Mouse (Mus musculus) intestine, embryonic 15.5 days (tissue): ENCODE data around the gene 4930524J08Rik. TPM values are rescaled to one million over a fixed set of nuclear protein-coding genes. Genes with fewer than 3 reads are reported as not detected.

Experiments used
- ATAC-seq: fragments of 200-750 bp; cut with Nextera tagmentation; 2 replicates; pipeline ENCODE4 v1.8.0; 2017; ENCODE audit warnings: moderate TSS enrichment, moderate library complexity
- H3K27ac ChIP-seq: fragments of 300-500 bp; sonication (generic); 2 replicates; pipeline ENCODE4 v1.5.1; 2015; ENCODE audit warnings: mild to moderate bottlenecking, inconsistent platforms
- H3K27me3 ChIP-seq: fragments of 300-500 bp; sonication (generic); replicated peaks from 2 replicates; pipeline ENCODE4 v1.6.1; 2015; ENCODE audit warnings: inconsistent platforms
- H3K36me3 ChIP-seq: fragments of 300-500 bp; sonication (generic); 2 replicates; pipeline ENCODE4 v1.6.1; 2015; ENCODE audit warnings: inconsistent platforms
- H3K4me1 ChIP-seq: fragments of 300-500 bp; sonication (generic); replicated peaks from 2 replicates; pipeline ENCODE4 v1.6.1; 2015; ENCODE audit warnings: inconsistent platforms
- H3K4me2 ChIP-seq: fragments of 300-500 bp; sonication (generic); replicated peaks from 2 replicates; pipeline ENCODE4 v1.6.1; 2015; ENCODE audit warnings: mild to moderate bottlenecking, inconsistent platforms
- H3K4me3 ChIP-seq: fragments of 300-500 bp; sonication (generic); replicated peaks from 2 replicates; pipeline ENCODE4 v1.5.1; 2015; ENCODE audit warnings: inconsistent platforms
- H3K9ac ChIP-seq: fragments of 300-500 bp; sonication (generic); 2 replicates; pipeline ENCODE4 v1.6.1; 2015; ENCODE audit warnings: inconsistent platforms
- H3K9me3 ChIP-seq: fragments of 300-500 bp; sonication (generic); 2 replicates; pipeline ENCODE4 v1.6.1; 2016; ENCODE audit warnings: inconsistent platforms
- WGBS: fragments of 180-500 bp; shearing (Covaris S2); methylation state at CpG from one replicate; pipeline ENCODE4 v1.1.7; 2015; 5-methylcytosine and 5-hydroxymethylcytosine counted together
- polyA plus RNA-seq: library from polyadenylated mRNA; unstranded; fragments of >200 nt; fragmentation: Nextera tagmentation; extraction: Ambion mirVana; gene quantifications from 2 replicates; pipeline ENCODE4 v1.2.1, GENCODE M21; 2015

Gene 4930524J08Rik
- polyA plus RNA-seq, 1 experiment from 2014 or later: 0.93 TPM

GRCm38 (mm10) chr5:100006324-100007039 is 27.6 kb downstream of the 4930524J08Rik start:
- Histone ChIP-seq H3K27ac (peak overlapping the region; percentile 73), H3K9me3 (no peaks in the 10 kb centered on the region), H3K4me2 (0 out of 2 replicates have a peak overlapping the region, but pooled peaks have one; percentile 15), H3K4me1 (0 out of 2 replicates have a peak, but pooled peaks cover 4% of the 10 kb centered on the region), H3K4me3 (no peak overlapping the region), H3K27me3 (no peaks in the 10 kb centered on the region), H3K36me3 (no peaks in the 10 kb centered on the region), H3K9ac (no peak overlapping the region)
- 58% methylated on average over 4 of the region's 4 CpGs for WGBS
- peak; percentile 90 for ATAC-seq

DNA sequence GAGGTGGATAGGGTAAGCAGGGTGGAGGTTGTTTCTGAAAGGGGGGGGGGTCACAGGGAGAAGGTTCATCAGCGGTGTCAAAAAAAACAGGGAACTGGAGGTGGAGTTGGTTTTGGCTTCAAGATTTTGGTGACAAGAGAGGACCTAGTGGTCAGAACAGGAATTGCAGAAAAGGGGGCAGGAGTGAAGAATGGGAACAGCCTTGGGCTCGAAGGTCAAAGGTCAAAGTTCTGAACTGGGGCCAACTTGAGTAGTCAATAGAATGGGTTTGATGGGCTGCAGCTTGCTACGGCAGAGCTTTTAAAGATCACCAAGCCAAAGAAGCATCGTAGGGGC is 28.1 kb downstream of the 4930524J08Rik start:
- WGBS: 84% methylated on average over 4 of the region's 4 CpGs
- no peak overlapping the region for H3K4me2 ChIP-seq
- H3K4me1 ChIP-seq: 0 out of 2 replicates have a peak, but pooled peaks cover 4% of the 10 kb centered on the region
- ATAC-seq: no peak
- H3K36me3 ChIP-seq: no peaks in the 10 kb centered on the region
- H3K9me3 ChIP-seq: no peaks in the 10 kb centered on the region
- H3K9ac ChIP-seq: no peak overlapping the region
- no peaks in the 10 kb centered on the region for H3K27me3 ChIP-seq
- no peak overlapping the region for H3K27ac ChIP-seq
- no peak overlapping the region for H3K4me3 ChIP-seq

DNA sequence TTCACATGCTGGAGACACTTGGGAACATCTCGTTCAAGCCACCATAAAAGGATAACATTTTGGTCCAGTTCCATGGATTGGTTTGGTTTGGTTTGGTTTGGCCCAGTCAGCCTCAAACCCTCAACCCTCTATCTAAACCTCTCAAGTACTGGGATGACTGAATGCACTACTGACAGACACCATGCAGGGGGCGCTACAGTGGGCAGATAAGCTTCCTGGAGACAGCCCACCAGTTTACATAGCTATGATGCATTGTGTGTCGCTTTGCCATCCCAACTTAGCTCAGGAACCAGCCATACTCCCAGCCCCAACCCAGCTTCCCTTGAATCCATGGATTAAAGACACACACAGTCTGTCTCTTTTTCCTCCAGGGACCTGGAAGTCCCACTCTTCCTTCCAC is 29.6 kb downstream of the 4930524J08Rik start:
- 0 out of 2 replicates have a peak, but pooled peaks cover 4% of the 10 kb centered on the region for H3K4me1 ChIP-seq
- no peaks in the 10 kb centered on the region for H3K9me3 ChIP-seq
- H3K27ac ChIP-seq: no peak overlapping the region
- H3K36me3 ChIP-seq: no peaks in the 10 kb centered on the region
- no peak overlapping the region for H3K9ac ChIP-seq
- no peak overlapping the region for H3K4me3 ChIP-seq
- H3K4me2 ChIP-seq: no peak overlapping the region
- no peaks in the 10 kb centered on the region for H3K27me3 ChIP-seq
- no peak for ATAC-seq
- 58% methylated on average over 3 of the region's 3 CpGs for WGBS

GRCm38 (mm10) chr5:100012599-100012998 is 33.7 kb downstream of the 4930524J08Rik start:
- H3K4me3 ChIP-seq: no peak overlapping the region
- WGBS: 84% methylated on average over 9 of the region's 9 CpGs
- H3K36me3 ChIP-seq: no peaks in the 10 kb centered on the region
- ATAC-seq: no peak
- H3K27me3 ChIP-seq: no peaks in the 10 kb centered on the region
- no peak overlapping the region for H3K9ac ChIP-seq
- H3K4me1 ChIP-seq: no peaks in the 10 kb centered on the region
- H3K27ac ChIP-seq: no peak overlapping the region
- H3K4me2 ChIP-seq: no peak overlapping the region
- H3K9me3 ChIP-seq: no peaks in the 10 kb centered on the region

DNA sequence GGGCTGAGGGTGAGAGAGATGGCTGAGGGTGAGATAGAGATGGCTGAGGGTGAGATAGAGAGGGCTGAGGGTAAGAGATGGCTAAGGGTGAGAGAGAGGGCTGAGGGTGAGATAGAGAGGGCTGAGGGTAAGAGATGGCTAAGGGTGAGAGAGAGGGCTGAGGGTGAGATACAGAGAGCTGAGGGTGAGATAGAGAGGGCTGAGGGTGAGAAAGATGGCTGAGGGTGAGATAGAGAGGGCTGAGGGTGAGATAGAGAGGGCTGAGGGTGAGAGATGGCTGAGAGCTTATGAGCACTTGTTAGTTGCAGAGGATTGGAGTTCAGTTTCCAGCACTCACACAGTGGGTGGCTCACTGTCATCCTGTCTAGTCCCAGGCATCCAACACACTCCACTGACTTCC is 41.2 kb downstream of the 4930524J08Rik start:
- H3K27ac ChIP-seq: no peak overlapping the region
- H3K4me2 ChIP-seq: no peak overlapping the region
- H3K36me3 ChIP-seq: no peaks in the 10 kb centered on the region
- ATAC-seq: no peak
- no peaks in the 10 kb centered on the region for H3K9me3 ChIP-seq
- H3K9ac ChIP-seq: no peak overlapping the region
- H3K27me3 ChIP-seq: no peaks in the 10 kb centered on the region
- no peaks in the 10 kb centered on the region for H3K4me1 ChIP-seq
- H3K4me3 ChIP-seq: no peak overlapping the region

GRCm38 (mm10) chr5:100024403-100024802 is 45.5 kb downstream of the 4930524J08Rik start:
- no peak overlapping the region for H3K4me3 ChIP-seq
- WGBS: 74% methylated on average over 5 of the region's 5 CpGs
- H3K36me3 ChIP-seq: no peaks in the 10 kb centered on the region
- no peak overlapping the region for H3K4me2 ChIP-seq
- no peak for ATAC-seq
- H3K9ac ChIP-seq: no peak overlapping the region
- no peak overlapping the region for H3K27ac ChIP-seq
- no peaks in the 10 kb centered on the region for H3K4me1 ChIP-seq
- H3K27me3 ChIP-seq: no peaks in the 10 kb centered on the region
- H3K9me3 ChIP-seq: no peaks in the 10 kb centered on the region

DNA sequence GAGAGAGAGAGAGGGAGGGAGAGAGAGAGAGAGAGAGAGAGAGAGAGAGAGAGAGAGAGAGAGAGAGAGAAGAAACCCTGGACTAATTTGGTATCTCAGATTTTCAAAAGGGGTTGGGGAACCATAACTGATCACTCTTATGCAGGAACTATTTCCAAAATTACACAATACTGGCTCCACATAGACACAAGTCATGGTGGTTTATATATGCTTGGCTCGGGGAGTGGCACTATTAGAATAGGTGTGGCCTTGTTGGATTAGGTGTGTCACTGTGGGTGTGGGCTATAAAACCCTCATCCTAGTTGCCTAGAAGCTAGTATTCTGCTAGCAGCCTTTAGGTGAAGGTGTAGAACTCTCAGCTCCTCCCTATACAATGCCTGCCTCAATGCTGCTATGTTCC is 46.0 kb downstream of the 4930524J08Rik start:
- Histone ChIP-seq H3K27ac (no peak overlapping the region), H3K4me3 (no peak overlapping the region), H3K9me3 (no peaks in the 10 kb centered on the region), H3K4me1 (0 out of 2 replicates have a peak, but pooled peaks cover under 1% of the 10 kb centered on the region), H3K4me2 (no peak overlapping the region), H3K36me3 (no peaks in the 10 kb centered on the region), H3K27me3 (no peaks in the 10 kb centered on the region), H3K9ac (no peak overlapping the region)
- peak; percentile 48; the same call in 1 of the 2 replicates for ATAC-seq
- WGBS: 48% methylated on average over 1 of the region's 1 CpGs

Other genes with a start within 250 kb of the 4930524J08Rik start
- 8.9 and 9.1 TPM in 2 replicates for gene Rasgef1b, start 250.0 kb upstream of the 4930524J08Rik start, polyA plus RNA-seq
- gene Vamp9, start 72.8 kb upstream of the 4930524J08Rik start, polyA plus RNA-seq: 0.24 and 0.38 TPM in 2 replicates
- 161 and 174 TPM in 2 replicates for gene Hnrnpd, start 123 bp upstream of the 4930524J08Rik start, polyA plus RNA-seq
- 128 and 132 TPM in 2 replicates for gene Hnrnpdl, start 60.6 kb downstream of the 4930524J08Rik start, polyA plus RNA-seq
- 49.2 and 49.8 TPM in 2 replicates for gene Enoph1, start 60.9 kb downstream of the 4930524J08Rik start, polyA plus RNA-seq
- 2.3 and 2.5 TPM in 2 replicates for gene Tmem150c, start 180.7 kb downstream of the 4930524J08Rik start, polyA plus RNA-seq